Mouse (Mus musculus) heart, postnatal 25 days (tissue): ENCODE data around the gene Atrnl1. TPM values are rescaled to one million over a fixed set of nuclear protein-coding genes. Genes with fewer than 3 reads are reported as not detected.
"Not testable (repeated sequence)": the region's sequence is repeated elsewhere in the genome, so short reads cannot be mapped to it uniquely, and the experiment has no call there.

Experiments
- DNase-seq: peaks from one replicate; pipeline ENCODE4 v3.0.0; 2022; ENCODE audit warnings: low spot score
- intact Hi-C: fragments of 180-260 bp; cut with DNase I; formaldehyde crosslinking; loops from one replicate; pipeline ENCODE4 v1.15.1; 2025
- total RNA-seq, 2 experiments: library from RNA; stranded (reverse); gene quantifications; 2 replicates each; pipeline ENCODE4 v1.2.3; 2021

The Atrnl1 gene
- total RNA-seq, 2 experiments from 2014 or later, result 13.8 to 16.1 TPM

DNA sequence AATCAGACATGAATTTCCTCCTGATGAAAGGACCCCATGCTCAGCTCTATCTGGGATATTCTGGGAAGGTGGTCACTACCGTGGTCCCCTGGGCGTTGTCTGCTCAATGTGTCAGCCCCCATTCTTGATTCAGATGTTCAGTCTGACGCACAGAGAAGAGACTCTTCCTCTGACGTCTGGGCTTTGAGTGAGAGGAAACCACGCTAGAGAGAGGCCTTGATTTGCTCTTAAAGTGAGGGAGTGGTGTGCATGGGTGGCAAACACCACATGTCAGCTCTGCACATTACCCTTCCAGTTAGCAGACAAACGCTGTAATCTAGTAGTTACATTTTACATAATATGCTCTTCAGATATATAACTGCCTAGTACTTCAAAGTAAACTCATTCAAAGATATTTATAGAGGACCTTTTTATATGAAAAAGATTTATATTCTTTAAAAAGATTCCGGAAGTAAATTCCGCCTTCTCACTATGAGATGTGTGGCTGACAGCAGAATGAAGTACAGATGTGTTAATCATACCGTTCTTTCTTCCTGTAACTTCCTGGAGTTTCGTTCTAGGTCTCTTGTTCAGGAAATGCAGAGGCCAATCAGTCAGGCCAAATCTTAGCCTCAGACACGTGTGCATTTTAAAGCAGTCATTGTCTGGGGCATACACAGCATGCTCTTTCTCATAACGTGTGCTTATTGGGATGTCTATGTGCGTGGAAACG, 192.1 kb downstream of the Atrnl1 start:
- intact Hi-C loops, result no loop called here
- DNase-seq, result no peak

DNA sequence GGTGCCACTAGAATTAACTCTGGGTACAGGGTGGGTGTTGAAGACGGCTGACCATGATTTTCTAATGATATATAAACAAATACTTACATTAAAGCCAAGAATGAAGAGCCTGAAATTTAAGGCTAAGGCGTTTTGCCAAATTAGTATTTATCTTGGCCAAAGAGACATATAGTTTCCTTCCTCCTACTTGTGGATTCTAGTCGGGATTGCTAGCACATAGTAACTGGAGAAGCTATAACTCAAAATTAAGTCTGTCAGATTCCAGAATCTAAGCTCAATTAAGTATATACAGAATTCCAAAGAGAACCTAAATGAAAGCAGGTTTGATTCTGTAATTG, 192.6 kb downstream of the Atrnl1 start:
- intact Hi-C loops, result no loop called here
- no peak for DNase-seq

DNA sequence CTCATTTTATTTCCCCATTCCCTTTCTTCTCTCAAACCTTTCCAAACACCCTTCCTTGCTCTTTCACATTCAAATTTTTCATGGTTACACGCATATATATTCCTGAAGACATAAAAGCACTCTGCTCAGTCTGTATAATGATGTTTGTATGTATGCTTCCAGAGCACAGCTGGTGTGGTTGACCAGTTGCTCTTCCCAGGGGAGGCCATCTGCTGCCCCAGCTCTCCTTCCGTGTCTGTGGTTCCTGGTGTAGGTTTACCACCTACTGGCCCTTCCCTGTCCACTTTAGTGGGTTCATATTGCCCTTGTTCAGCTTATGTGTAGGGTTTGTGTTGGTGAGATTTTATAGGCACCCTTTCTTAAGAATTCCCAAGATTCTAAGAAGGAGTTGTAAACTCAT, 197.5 kb downstream of the Atrnl1 start:
- DNase-seq, result no peak
- intact Hi-C loops, result no loop called here

DNA sequence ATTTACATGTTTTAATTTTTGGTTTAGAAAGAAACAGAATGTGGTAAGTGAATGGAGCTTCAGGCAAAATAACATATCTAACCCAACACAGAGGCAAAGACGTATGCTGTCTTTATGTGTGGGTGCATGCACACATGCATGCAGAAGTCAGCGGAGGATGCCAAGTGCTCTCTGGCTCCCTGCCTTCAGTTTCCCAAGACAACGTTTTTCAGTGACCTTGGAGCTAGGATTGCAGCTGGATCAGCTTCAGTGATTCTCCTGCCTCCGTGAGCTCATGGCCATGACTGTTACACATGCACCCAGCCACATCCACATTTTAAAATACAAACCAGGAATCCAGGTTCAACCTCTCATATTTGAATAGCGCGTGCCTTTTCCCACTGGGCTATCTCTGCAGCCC, 203.5 kb downstream of the Atrnl1 start:
- intact Hi-C loops, result no loop called here
- DNase-seq, result no peak

DNA sequence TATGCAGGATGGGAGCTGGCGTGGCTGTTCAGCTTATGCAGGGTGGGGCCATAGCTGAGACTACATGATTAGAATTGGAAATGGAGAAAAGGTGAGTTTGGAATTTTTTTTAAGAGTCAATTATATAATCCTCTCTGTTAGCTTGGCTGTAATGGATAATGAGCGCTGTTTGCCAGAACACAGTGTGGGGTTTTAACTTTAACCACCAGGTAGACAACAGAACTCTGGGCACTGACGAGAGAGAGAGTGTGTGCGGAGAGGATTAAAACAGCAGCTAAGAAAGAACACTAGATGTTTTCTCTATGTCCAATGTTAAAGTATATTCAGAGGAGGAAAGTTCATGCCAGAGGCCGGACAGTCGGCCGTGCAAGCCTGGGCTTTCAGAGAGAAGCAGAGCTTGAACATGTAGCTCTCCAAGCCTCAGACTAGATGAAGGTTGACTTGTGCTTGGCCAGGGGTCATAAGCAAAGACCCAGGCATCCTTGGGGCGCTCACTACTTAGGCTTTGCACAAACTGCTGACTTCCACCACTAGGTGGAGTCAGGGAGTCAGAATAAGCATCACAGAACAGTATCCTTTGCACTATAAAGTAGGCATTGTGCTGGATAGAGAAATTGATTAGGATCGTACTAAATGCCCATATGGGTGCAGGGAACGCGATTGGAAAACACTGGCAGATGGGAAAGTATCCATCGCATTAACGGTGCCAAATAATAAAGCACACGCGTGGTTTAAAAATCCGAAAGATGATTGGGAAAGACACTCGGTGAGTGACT, 205.6 kb downstream of the Atrnl1 start:
- intact Hi-C loops, result loop anchor here (5.0 kb wide), 1 partner anchor 651 kb away; no protein-coding TSS in a partner anchor
- no peak for DNase-seq

DNA sequence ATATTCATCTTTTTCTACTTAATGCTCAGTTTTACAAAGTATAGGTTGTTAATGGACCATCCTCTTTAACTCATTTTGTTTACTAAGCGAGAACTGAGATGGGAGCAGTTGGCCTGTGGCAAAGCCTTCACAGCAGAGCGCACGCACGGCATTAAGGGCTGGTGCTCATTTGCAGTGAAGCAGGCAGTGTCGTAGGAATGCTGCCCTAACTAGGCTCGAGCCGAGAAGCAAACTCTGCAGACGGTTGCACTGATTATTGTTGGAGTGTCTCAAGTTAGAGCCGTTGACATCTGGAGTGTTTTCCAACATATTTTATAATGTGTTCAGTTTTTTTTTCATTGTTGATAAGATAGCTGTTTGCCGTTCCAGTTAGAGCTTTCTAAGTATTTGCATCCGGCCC, 206.9 kb downstream of the Atrnl1 start:
- DNase-seq, result no peak
- intact Hi-C loops, result loop anchor here (5.0 kb wide), 1 partner anchor 650 kb away; no protein-coding TSS in a partner anchor

DNA sequence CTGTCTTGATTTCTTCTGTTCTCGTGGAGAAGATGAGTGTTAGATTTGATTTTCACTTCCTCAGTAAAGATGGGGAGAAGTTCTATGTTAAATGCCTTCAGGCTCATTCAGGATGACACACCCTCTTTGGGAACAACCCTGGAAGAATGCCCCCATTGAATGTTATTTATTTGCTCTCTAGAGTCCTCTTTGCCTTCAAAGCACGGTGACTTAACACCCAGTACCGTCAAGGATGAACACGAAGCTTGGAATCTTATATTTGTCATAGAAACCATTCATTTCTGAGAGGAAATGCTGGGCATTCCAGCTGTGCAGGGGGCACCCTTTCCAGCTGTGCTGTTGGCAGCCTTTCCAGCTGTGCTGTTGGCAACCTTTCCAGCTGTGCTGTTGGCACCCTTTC, 212.6 kb downstream of the Atrnl1 start:
- intact Hi-C loops, result no loop called here
- no peak for DNase-seq

DNA sequence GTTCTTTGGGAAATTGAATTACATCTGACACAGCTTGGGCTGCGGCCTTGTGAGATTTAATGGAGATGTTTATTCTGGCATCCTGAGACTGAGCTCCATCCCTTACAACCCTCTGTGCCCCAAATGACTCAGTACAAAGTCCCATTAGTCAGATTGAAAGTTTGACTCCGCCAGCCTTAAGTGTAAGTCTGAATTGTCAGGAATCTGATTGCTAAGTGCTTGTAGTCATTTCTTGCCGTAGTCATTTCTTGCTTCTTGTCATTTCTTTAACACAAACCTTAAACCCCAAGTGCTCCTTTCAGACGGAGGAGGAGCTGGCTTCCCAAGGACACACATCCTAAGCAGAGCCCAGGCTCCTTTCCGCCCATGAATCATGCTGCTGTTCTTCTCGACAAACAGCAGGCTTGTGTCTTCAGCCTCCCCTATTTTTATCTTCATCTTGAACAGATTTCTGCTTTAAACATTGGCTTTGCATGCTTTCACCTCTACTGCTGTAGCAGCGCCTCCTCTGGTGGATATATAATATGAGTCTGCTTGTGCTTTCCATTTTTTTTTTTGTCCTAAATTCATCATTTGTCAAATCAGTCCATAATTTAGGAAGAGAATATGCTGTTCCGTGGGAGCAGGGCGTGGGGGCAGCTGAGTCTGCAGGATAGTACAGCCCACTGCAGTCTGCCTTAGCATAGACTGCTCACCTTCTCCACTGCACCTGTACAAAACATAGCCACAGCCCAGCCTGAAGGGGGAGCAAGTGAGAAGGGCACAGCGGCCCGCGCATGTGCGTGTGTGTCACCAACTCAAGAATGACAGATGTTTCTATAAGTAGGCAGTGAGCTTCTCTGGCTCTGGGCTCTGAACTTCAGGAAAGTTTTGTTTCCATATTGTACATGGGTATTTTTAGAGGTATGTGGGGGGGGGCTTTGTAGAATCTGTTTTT, 214.7 kb downstream of the Atrnl1 start:
- intact Hi-C loops, result no loop called here
- no peak for DNase-seq

DNA sequence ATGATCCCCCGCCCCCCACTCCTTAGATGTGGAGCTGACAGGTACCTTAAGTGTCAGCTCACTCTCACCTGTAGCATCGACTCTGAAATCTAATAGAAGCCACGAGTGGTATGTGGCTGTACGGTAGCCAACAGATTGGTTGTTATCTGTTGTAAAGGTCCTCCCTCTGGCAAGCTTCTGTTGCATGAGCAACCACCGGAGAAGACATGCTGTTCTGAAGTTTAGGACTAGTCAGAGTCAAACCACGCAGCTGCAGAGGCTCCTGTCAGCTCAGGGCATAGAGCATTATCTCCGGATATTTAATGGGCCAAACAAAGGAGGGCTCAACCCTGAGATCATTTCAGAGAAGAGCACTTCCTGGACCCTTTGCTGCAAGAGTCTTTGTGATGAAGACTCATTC, 222.2 kb downstream of the Atrnl1 start:
- intact Hi-C loops, result no loop called here
- DNase-seq, result no peak

DNA sequence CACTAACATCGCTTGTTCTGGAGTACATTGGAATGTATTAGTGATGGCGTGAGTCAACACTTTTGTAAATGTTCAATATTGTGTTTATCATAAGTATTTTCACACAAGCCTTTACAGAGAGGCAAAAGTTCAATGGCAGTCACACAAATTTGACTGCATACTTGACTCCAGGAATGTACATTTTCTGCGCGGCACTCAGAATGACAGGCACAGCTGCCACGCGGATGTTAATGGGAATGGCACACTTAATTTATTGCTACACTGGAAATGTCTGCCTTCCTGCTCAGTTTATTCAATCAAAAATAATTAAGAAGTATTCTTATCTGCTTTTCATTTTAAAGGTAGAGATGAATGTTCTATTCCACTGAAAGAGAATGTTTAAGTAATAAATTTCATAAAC, 227.0 kb downstream of the Atrnl1 start:
- intact Hi-C loops, result no loop called here
- DNase-seq, result no peak

DNA sequence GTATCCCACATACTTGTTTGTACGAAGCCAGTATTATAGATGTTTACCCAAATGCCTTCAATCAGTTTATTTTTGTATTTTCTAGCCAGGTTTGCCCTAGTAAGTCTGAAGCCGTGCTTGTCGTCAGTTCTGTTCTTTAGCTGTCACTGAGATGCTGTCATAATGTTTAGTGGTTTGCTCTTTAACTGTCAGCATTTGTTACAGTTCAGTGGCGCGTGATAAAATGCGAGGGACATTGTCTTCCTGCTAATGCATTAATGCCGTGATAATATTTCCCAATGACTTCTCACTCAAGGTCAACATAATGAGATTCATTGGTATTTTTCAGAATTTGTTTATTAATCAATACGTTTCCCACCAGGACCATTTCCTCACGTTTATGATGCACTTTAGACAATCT, 227.7 kb downstream of the Atrnl1 start:
- intact Hi-C loops, result no loop called here
- DNase-seq, result no peak

DNA sequence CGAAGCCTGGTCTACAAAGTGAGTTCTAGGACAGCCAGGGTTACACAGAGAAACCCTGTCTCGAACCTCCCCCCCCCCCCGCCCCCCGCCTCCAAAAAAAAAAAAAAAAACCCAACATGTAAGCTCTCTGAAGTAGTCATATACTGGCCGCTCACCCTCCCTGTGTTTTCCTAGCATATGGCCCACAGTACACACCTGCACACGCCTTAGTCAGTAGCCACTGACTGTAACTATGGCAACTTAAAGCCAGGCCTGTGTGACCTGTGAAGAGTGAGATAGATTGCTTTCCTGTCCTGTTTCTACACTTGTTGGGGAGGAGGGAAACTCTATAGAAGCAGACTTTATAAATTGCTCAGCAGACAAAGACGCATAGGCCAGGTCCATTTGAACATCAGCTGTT, 239.1 kb downstream of the Atrnl1 start:
- intact Hi-C loops, result no loop called here
- DNase-seq, result no peak

DNA sequence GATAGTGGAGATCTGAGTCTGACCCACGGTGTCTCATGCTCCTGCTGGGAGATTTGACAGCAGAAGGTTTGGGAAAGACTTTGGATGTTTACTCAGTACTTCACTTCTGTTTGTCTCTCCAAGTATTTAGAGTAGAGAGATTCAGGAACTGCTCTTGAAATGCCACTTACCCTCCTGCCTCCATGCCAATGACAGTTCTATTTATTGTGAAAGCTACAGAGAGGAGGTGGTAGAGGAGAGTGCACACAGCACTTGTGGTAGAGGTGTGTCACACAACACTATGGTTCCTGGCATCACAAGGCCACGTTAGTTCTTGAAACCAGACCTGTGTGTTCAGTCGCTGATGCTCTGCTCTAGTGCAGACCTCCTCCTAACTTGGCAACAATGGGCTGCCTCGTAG, 257.5 kb downstream of the Atrnl1 start:
- intact Hi-C loops, result no loop called here
- no peak for DNase-seq

DNA sequence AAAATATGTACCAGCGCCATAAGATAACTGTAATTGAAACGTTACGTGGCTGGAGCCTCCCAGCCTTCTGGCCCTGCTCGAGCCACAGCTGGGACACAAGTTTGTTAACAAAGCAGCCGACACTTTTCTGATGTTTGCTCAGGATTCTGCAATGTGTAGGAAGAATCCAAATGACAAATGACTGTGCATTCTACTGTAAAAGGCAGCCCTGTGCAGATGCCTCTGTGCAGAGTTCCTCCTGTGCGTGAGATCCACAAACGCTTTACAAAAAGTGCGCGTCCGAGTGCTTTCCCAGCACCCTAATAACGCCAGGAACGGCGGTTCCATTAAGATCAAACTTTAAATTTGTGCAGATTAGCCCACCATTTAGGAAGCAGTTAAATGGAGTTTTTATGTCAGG, 260.0 kb downstream of the Atrnl1 start:
- DNase-seq, result no peak
- intact Hi-C loops, result no loop called here

DNA sequence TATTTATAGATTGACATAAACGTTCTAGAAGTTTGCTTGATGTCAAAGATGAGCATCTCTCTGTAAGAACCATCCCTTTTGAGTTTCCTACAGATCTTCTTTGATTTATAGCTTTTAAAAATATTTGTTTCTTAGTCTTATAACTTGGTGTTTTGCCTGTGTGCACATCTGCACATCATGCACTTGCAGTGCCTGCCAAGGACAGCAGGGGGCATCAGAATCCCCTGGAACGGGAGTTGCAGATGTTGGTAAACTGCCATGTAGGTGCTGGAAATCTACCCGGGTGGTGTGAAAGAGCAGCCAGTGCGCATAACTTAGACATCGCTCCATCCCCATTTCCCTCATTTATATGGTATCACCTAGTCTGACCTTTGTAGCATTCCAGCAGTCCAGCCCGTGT, 265.2 kb downstream of the Atrnl1 start:
- intact Hi-C loops, result no loop called here
- no peak for DNase-seq

DNA sequence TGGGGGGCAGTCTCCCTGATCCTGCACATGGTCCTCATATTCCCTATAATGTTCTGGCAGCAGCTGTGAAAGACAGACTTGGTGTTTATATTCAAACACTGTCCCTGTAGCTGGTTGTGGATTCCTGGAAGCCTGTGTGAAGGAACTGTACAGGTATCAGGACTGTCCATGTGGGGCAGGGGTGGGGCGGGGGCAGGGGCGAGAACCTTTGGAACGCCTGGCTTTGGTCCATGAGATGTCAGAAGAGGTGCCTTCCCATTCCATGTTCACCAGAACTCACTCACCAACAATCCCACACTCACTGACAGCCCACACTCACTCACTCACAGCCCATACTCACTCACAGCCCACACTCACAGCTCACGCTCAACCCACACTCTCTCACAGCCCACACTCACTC, 266.5 kb downstream of the Atrnl1 start:
- no peak for DNase-seq
- intact Hi-C loops, result no loop called here

DNA sequence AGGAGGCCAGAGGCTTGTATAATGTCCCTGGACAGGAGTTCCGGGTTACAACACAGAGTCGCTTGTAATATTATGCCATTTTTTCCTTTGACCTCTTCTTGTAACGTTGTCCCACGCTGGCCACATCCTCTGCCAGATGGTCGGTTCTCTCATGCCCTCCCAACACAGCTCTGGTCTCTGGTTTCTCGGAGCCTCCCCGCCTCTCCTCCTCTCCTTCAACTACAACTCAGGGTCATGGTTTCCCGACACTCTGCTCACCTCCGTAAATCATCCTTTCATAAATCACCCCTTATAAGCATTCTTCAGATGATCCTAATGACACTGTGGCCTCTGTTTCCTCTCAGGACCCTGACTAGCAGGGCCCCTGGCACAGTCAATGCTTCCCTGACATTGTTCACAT, 267.7 kb downstream of the Atrnl1 start:
- DNase-seq, result no peak

DNA sequence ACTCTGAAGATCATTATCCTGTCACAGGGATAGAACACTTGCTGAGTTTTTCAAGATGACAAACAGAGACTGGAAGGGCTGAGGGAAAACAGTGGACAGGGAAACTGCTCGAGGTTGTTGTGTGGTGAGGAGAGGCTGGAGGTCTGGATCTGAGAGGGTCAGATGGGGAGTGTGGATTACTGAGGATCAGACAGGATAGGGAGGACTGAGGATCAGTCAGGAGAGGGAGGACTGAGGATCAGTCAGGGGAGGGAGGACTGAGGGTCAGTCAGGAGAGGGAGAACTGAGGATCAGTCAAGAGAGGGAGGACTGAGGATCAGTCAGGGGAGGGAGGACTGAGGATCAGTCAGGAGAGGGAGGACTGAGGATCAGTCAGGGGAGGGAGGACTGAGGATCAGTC, 269.0 kb downstream of the Atrnl1 start:
- DNase-seq, intact Hi-C loops: not testable (repeated sequence)

More for the DNA sequence above, 267.7 kb downstream of the Atrnl1 start:
- intact Hi-C loops, result no loop called here

DNA sequence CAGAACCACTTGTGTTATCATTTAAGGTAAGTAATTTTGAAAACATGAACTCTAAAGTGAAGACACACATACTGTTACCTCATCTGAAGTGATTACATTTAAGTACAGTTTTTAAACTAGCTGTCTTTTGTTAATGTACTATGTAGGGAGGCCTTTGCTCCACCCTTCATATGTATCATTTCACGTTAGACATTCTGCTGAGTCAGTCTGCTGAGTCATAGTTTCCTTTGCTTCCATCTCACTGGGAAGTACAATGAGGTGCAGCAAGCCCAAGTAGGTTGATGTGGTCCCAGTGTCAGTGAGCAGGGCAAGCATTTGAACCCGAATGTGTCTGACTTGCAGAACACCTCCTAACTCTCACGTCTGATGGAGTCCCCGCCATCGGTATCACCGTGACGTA, 271.1 kb downstream of the Atrnl1 start:
- no peak for DNase-seq
- intact Hi-C loops, result no loop called here

DNA sequence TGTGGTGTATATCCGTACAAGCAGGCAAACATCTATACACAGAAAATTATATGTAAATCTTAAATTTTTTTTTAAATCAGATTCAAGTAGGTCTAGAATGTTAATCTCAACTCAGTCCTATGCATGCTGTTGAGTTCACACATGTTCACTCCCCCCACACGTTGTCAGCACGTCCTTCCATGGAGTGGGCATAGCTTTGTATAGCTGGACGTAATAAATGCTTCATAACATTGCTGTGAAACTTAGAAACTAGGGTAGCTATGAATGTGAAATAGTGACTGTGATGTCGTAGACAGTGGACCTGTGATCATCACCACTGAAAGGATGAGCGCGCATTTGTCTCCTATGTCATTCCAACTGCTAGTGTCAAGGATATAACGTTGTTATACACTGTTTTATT, 278.0 kb downstream of the Atrnl1 start:
- intact Hi-C loops, result no loop called here
- no peak for DNase-seq

DNA sequence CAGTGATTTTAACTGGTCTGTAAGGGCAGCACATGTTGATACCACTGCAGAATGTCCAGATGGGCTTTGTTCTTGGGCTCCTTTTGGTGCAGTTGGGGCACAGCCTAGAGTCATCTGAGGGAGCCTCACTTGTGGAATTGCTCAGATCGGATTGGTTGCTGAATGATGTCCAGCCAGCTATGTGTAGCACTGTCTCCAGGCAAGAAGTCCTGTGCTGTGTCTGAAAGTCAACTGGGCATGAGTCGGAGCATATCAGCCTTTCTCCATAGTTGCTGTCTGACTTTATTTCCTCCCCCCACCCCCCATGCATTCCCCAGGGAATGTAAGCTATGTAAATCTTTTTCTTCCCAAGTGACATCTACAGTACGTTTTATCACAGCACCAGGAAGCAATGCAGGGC, 278.9 kb downstream of the Atrnl1 start:
- intact Hi-C loops, result no loop called here
- DNase-seq, result no peak
